8 mouse cellular contexts compared by ENCODE assay signal in the genomic region with DNA sequence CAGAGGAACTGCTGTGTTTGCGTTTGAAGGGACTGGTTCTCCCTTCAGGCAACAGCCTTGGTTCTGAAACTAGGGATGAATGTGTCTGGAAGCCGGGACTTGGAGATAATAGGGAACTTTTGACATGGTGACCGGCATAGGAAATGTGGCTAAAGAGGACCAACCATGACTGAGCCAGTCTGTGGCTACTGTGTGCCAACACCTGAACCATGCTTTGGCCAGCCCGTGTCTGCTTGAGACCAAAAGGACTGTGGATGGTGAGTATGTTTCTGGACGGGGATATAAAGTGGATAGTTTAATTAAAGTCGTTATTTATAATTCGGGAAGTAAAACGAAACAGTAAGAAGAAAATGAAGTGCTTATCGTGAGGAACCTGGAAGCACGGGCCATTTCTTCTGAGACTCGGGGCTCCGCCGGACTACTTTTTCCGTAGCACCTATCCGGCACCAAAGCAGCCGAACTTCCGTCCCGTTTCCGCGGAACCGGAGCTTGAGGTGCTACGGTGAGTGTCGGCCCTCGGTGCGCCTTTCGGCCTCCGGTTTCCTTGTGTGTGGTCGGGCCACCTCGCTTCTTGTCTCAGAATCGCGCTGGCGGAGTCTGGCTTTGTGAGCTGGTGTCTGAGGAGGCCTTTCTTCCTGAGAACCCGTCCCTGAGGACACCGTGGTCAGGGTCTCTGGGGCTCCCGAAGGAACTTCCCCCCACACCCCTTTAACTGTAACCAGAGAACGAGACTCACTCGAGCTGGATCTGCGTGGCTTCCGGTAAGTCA. TPM values are rescaled to one million over a fixed set of nuclear protein-coding genes. Genes with fewer than 3 reads are reported as not detected.
DNase-seq lines count a peak whose midpoint lies in the region; ATAC-seq and TF ChIP-seq lines count a peak whose summit lies in the region.

A gene (plus strand): TSS at position 462 of the 769 bp plus-strand sequence.

- 6% methylated on average over 39 of the region's 39 CpGs for WGBS in hindbrain, embryonic 13.5 days

- CTCF ChIA-PET in Patski (lab: Charles Lee) = interaction anchor here (1.3 kb wide), 1 partner anchor 11 kb away, joined by 3 read pairs; no protein-coding TSS in a partner anchor

- peak; percentile 31 for ATAC-seq in Patski
- no peak for ATAC-seq in hindbrain, embryonic 13.5 days (ENCODE audit: low FRiP score)

- in situ Hi-C loops in Patski (cut with MboI; ENCODE audit: low pct_unique_long_range_greater_than_20kb) = no loop called here

- no peaks in the 10 kb centered on the region for H3K9me3 ChIP-seq in hindbrain, embryonic 13.5 days

- peaks cover 20% of the 10 kb centered on the region for H3K36me3 ChIP-seq in hindbrain, embryonic 13.5 days

- peaks cover 28% of the 10 kb centered on the region for H3K4me1 ChIP-seq in hindbrain, embryonic 13.5 days (replicated peaks)

- H3K27ac ChIP-seq in hindbrain, embryonic 13.5 days = peak within 1 kb of the TSS; percentile 63; the same call in 1 of the 2 replicates

- no peak for TF ChIP-seq CTCF in Patski (IDR thresholded peaks at IDR 0.05)

- DNase-seq in Patski (ENCODE audit: low read depth, low spot score) = peak; percentile 27
- peak; percentile 91 for DNase-seq in cerebellum, postnatal 14 days
- DNase-seq in frontal cortex, postnatal 14 days (ENCODE audit: low spot score in 2 of 2) = peak; percentile 60 to 63
- DNase-seq in layer of hippocampus, postnatal 25 days (ENCODE audit: extremely low spot score in 1 of 2, low spot score in 1 of 2) = peak; percentile 81 to 91
- DNase-seq in lung, postnatal 36 days = peak; percentile 77
- DNase-seq in retina, postnatal 1 day = peak; percentile 89
- peak; percentile 73 for DNase-seq in urinary bladder, adult 2 months (ENCODE audit: low spot score)

- H3K4me2 ChIP-seq in hindbrain, embryonic 13.5 days = peak within 1 kb of the TSS; percentile 88

- peak within 1 kb of the TSS; percentile 79 for H3K4me3 ChIP-seq in hindbrain, embryonic 13.5 days

- H3K9ac ChIP-seq in hindbrain, embryonic 13.5 days = peak within 1 kb of the TSS; percentile 86

- POLR2A ChIA-PET in Patski (lab: Charles Lee) = interaction anchor here (2.0 kb wide), 1 partner anchor 10 kb away, joined by 6 read pairs; no protein-coding TSS in a partner anchor

- no peaks in the 10 kb centered on the region for H3K27me3 ChIP-seq in Patski
- H3K27me3 ChIP-seq in hindbrain, embryonic 13.5 days = no peaks in the 10 kb centered on the region

RNA-seq across cellular contexts. Expression of the gene that starts here (rescaled TPM):
- 22.0 TPM for polyA plus RNA-seq in Patski (2021)
- polyA plus RNA-seq in hindbrain, embryonic 13.5 days (2015; fragmentation: Nextera tagmentation; extraction: Ambion mirVana) = 45.7 and 46.5 TPM in 2 replicates
- total RNA-seq in layer of hippocampus, postnatal 25 days (2021) = 10 to 100 TPM; 29.8 to 37.8 TPM
- 18.6 and 20.4 TPM in 2 replicates for polyA plus RNA-seq in urinary bladder, adult 2 months (2012; rRNA removed)

Comparison
In these comparisons a context has a peak if more than half of its experiments do, and no peak if none do; other contexts are left out.
1. DNase-seq: peak in every context shown above with its lines; median percentile 91 in cerebellum, postnatal 14 days; 89 in retina, postnatal 1 day; 86 in layer of hippocampus, postnatal 25 days; 77 in lung, postnatal 36 days; 73 in urinary bladder, adult 2 months; 62 in frontal cortex, postnatal 14 days; 27 in Patski.